Mouse (Mus musculus) embryonic fibroblast, embryonic 13.5 days (primary cell): Measurements from ENCODE around the gene Elmsan1. TPM values are rescaled to one million over a fixed set of nuclear protein-coding genes. Genes with fewer than 3 reads are reported as not detected.

ENCODE experiments used
- H3K27ac ChIP-seq: 2 replicates; pipeline ENCODE4 v1.5.1; 2012; ENCODE audit warnings: low read length, control low read depth, inconsistent platforms; ENCODE audit not compliant: insufficient read depth
- H3K4me1 ChIP-seq: 2 replicates; pipeline ENCODE4 v1.6.1; 2011; ENCODE audit warnings: low read length; ENCODE audit not compliant: control insufficient read depth, insufficient read depth
- H3K4me3 ChIP-seq: 2 replicates; pipeline ENCODE4 v1.5.1; 2011; ENCODE audit warnings: mild to moderate bottlenecking, control low read depth, low read length; ENCODE audit not compliant: insufficient read depth
- CTCF ChIP-seq: IDR thresholded peaks from 2 replicates; pipeline ENCODE4 v1.5.1; 2011; ENCODE audit warnings: mild to moderate bottlenecking, control low read depth, low read length, moderate library complexity, borderline replicate concordance; ENCODE audit not compliant: insufficient read depth
- POLR2A ChIP-seq: IDR thresholded peaks from 2 replicates; pipeline ENCODE4 v1.6.1; 2011; ENCODE audit warnings: low read depth, mild to moderate bottlenecking, control low read depth, low read length, moderate library complexity
- polyA plus RNA-seq: library from polyadenylated mRNA; stranded (reverse); fragments of >200 nt; gene quantifications from 2 replicates; pipeline ENCODE4 v1.2.4, GENCODE M21; 2011; ENCODE audit warnings: low read depth; ENCODE audit not compliant: missing spikeins, insufficient read length

Gene Elmsan1
- polyA plus RNA-seq, 1 experiment, result 20.6 TPM

DNA sequence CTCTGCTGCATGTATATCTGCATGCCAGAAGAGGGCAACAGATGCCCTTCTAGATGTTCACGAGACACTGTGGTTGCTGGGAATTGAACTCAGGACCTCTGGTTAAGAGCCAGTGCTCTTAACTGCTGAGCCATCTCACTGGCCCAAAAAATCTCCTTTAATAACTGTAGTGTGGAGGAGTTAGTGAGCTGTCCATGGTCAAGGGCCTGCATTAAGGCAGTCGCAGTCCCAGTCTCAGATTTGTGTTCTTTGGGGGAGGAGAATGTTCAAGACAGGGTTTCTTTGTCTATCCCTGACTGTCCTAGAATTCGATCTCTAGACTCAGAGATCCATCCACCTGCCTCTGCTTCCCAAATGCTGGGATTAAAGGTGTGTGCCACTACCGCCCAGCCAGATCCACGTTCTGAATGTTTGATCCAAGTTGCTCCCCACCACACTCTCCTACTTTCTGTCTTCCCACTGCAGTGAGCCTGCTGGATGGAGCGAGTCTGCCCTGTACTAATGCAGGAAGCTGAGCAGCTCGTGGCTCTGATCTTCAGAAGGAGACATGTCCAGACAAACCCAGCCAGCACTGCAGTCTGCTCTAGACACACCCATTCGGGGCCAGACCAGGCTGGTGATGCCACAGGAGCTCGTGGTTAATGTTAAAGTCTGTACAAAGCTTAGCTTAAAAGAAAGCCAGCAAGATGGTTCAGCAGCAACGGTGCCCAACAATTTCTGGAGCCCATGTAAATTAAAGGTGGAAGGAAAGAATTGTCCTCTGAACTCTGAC lies 17.5 kb upstream of the Elmsan1 start:
- no peak overlapping the region for H3K27ac ChIP-seq
- no peaks in the 10 kb centered on the region for H3K4me1 ChIP-seq
- TF ChIP-seq POLR2A, result no peak
- no peak for TF ChIP-seq CTCF
- no peak overlapping the region for H3K4me3 ChIP-seq

DNA sequence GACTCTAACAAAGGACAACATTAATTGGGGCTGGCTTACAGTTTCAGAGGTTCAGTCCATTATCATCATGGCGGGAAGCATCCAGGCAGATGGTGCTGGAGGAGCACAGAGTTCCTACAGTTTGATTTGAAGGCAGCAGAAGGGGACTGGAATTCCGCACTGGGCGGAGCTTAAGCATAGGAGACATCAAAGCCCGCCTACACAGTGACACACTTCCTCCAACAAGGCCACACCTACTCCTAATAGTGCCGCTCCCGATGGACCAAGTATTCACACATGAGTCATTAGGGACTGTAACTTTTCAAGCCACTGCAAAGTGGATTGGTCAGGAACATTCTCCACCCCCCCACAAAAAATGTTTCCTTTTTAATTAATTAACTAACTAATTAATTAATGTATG lies 16.9 kb upstream of the Elmsan1 start:
- no peak for TF ChIP-seq POLR2A
- no peak for TF ChIP-seq CTCF
- H3K4me3 ChIP-seq, result no peak overlapping the region

DNA sequence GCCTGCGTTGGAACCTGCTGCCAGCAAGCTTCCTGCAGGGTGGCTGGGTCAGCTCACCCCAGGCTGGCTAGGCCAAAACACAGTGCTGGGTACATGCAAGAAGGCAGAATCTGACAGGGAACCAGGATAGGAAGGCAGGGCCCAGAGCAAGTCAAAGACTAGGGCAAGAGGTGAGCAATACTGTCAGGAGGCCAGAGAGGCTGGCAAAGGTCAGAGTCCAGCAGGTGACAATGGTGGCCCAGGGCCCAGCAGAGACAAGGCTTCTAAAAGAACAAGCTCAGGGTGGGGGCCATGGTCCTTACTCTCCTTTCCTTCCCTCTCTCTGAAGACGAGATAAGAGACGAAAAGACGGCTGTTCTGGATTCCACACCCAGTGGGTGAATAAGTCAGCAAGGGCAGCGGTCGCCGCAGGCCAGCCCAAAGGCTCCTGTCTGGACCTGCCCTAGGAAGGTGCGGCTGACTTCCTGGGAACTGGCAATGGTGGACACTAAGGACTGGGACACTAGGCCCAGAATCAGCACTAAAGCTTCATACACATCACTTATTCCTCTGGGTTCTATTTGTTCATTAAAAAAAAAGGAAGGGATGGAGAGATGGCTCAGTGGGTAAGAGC lies 14.9 kb upstream of the Elmsan1 start:
- no peak overlapping the region for H3K27ac ChIP-seq
- no peak for TF ChIP-seq POLR2A
- TF ChIP-seq CTCF, result no peak
- no peaks in the 10 kb centered on the region for H3K4me1 ChIP-seq
- H3K4me3 ChIP-seq, result no peak overlapping the region

More for the DNA sequence above, 16.9 kb upstream of the Elmsan1 start:
- Histone ChIP-seq H3K27ac (no peak overlapping the region), H3K4me1 (no peaks in the 10 kb centered on the region)

DNA sequence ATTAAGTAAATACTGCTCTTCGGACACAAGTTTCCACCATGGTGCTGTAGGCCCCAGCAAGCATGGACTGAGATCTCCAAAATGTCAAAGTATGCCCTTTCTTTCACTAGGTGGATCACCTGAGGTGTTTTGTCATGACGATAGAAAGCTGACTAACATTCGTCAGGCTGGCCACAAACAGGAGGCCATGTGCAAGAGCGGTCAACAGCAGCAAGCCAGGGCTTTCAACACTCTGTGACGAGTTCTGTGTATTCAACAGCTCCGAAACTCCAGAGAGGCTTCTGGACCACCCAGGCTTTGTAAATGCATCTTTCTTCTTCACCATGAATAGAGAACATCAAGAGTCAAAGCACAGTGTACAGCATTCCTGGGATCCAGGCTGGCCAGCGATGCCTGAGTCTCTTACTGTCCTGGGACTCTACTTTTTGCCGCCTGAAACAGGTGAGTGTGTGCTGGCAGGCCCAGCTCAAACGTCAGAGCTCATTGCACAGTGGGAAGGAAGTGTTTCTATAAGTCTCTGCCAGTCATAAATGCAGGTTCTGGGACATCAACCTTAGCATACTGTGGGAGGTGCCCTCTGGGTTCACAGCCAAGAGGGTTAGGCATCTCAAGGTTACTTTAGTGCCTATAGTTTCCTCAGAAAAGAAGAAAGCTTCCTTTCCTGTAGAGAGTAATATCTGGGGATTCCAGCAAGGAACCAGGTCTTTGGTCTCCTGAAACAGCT lies 7.6 kb upstream of the Elmsan1 start:
- H3K4me3 ChIP-seq, result no peak overlapping the region
- peaks cover 7% of the 10 kb centered on the region; the same call in 1 of the 2 replicates for H3K4me1 ChIP-seq
- no peak overlapping the region for H3K27ac ChIP-seq
- no peak for TF ChIP-seq POLR2A
- TF ChIP-seq CTCF, result no peak

DNA sequence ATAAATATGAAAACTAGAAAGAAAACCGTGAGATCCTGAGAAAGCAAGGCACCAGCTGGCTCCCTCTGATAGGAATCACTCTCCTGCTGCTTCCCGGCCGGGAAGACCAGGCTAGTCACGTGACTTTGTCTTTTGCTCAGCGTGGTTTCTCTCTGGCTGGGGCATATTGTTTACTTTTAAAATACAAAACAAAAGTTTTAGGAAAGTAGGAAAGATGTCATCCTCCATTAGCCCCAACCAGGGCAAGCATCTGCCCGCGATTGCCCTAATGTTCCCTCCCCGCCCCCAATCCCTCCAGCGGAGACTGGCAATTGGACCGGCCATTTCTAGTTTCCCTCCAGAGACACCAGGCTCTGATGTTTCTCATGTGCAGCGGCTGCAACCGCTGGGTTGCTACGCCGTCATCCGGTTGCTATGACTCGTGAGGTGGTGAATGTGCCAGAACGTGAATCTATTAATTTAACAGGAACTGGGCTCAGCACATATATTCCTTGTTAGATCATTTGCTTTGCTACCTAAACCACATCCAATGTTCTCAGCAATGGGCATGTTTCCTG lies 3.8 kb upstream of the Elmsan1 start:
- no peak for TF ChIP-seq CTCF
- 0 out of 2 replicates have a peak, but pooled peaks have one; percentile 32 for TF ChIP-seq POLR2A
- Histone ChIP-seq H3K4me1 (peaks cover 9% of the 10 kb centered on the region; the same call in 1 of the 2 replicates), H3K4me3 (peak overlapping the region; percentile 20), H3K27ac (peak overlapping the region; percentile 66)

DNA sequence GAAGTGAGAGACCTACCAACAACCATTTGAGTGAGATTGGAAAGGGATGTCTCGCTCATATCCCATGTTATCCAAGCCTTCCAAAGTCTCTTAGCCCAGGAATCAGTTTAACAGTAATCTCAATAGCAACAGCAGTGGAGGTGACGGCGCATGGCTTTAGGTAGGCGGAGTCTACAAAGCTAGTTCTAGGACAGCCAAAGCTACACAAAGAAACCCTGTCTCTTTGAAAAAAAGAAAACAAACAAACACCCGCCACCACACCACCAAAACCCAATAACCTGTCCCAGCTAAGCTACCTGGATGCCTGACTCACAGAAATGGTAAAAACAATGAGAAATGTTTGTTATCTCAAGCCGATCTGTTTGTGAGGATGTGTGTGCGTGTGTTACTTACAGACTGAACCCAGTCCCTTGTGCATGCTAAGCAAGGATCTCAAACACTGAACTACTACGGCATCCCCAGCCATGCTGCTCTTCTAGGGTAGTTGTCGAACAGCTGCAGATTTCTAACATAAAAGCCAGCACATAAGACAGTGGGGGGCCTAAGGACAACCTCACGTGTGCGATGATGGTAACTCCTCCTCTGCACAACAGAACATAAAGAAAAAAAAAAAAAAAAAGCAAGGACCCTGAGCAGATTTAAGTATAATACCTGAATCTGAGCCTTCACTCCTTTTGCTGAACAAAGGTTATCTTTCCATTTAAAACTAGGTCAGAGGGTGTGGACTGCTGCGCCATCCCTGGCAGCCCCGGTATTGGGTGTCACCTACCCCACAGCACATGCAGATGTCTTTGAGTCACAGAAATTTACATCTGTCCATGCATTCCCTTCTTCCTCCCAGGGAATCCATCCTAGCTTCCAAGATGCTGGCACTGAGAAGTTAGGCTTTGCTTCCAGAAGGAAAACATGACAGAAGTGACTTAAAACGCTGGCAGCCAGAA lies 2.5 kb upstream of the Elmsan1 start:
- H3K4me3 ChIP-seq, result no peak overlapping the region

DNA sequence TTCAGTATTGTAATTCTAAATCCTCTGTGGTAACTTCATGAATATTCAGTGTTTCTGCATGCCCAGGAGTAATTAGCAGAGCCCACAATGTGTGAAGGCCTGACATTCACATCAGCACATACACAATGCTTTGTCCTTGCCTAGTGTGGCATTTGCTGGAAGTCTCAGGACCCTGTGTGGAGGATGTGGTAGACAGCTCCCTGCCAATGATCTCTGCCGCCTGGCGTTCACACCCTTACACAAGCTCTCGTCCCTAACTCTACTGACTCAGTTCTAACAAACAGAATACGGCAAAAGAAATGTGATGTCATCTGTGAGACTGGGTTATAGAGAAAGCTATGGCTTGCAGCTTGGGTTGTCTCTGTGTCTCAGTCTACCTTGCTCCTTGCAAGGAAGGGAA lies 1.8 kb upstream of the Elmsan1 start:
- TF ChIP-seq POLR2A (no peak), CTCF (no peak)
- no peak overlapping the region for H3K27ac ChIP-seq
- H3K4me3 ChIP-seq, result no peak overlapping the region
- peaks cover 9% of the 10 kb centered on the region for H3K4me1 ChIP-seq

More for the DNA sequence above, 2.5 kb upstream of the Elmsan1 start:
- TF ChIP-seq POLR2A (no peak), CTCF (no peak)
- Histone ChIP-seq H3K27ac (no peak overlapping the region), H3K4me1 (peaks cover 9% of the 10 kb centered on the region)

DNA sequence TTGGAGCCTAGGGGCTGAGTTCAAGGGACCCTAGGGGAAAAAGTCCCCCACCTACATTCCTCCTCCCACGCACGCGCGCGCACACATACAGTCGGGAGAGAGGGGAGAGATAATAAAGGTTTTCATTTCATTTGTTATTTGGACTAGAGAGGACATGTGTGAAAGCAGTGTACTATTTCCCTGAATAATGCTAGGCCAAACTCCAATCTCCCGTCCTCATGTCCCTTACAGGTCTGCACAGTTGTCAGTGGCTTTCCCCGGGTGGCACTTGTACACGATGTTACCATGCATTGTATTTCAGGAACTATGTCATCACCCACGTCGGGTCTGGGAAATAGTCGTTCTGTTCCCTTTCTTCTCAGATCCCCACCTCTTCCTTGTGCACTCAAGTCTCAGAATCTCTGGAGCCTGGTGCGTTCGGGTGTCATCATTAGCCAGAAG lies 460 bp upstream of the Elmsan1 start:
- peak; percentile 40 for TF ChIP-seq POLR2A
- TF ChIP-seq CTCF, result no peak
- H3K4me3 ChIP-seq, result peak overlapping the region; percentile 72
- H3K4me1 ChIP-seq, result peaks cover 9% of the 10 kb centered on the region
- H3K27ac ChIP-seq, result peak overlapping the region; percentile 78
